Mouse (Mus musculus) erythroblast, embryonic 14.5 days (primary cell): ENCODE measurements around the gene Slc29a4.

ENCODE experiments used
- GATA1 ChIP-seq: IDR thresholded peaks from 2 replicates; pipeline ENCODE4 v1.6.1; 2012; ENCODE audit warnings: low read length, inconsistent platforms, mixed read lengths
- TAL1 ChIP-seq: IDR thresholded peaks from 3 replicates; pipeline ENCODE4 v1.6.1; 2012; ENCODE audit warnings: low read length, inconsistent platforms, mixed read lengths

DNA sequence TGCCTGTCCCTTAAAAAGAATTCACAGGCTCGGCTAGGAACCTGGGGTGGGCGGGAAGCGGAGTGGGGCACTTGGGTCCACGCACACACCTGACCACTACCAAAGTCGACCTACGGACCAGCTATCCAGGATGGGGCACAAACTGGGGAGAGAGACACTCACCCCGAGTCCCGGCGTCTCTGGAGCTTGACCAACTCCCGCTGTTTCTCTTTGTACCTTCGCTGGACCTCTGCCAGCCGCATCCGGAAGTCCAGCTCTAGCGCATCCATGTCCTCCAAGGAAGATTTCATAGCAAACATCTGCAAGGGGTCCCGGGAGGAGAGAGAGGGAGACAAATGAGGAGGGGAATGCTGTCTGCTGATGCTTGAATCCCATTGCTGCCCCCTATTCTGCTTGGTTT lies 72.6 kb downstream of the Slc29a4 start:
- no peak for TF ChIP-seq GATA1
- TF ChIP-seq TAL1 = no peak
